Mouse (Mus musculus) neural tube, embryonic 15.5 days (tissue): Measurements from ENCODE around the gene 2610507B11Rik. TPM values are rescaled to one million over a fixed set of nuclear protein-coding genes. Genes with fewer than 3 reads are reported as not detected.
A peak's percentile ranks its signal among the peaks of the same experiment; 100 is the strongest.

ENCODE experiments used
- ATAC-seq: fragments of 200-750 bp; cut with Nextera tagmentation; 2 replicates; pipeline ENCODE4 v1.8.0; 2017; ENCODE audit warnings: mild to moderate bottlenecking, moderate TSS enrichment, moderate library complexity; ENCODE audit not compliant: low FRiP score
- H3K27ac ChIP-seq: fragments of 300-500 bp; sonication (generic); replicated peaks from 2 replicates; pipeline ENCODE4 v1.5.1; 2015; ENCODE audit warnings: mild to moderate bottlenecking, inconsistent platforms
- H3K27me3 ChIP-seq: fragments of 300-500 bp; sonication (generic); replicated peaks from 2 replicates; pipeline ENCODE4 v1.6.1; 2015; ENCODE audit warnings: inconsistent platforms
- H3K36me3 ChIP-seq: fragments of 300-500 bp; sonication (generic); 2 replicates; pipeline ENCODE4 v1.6.1; 2015; ENCODE audit warnings: inconsistent platforms
- H3K4me1 ChIP-seq: fragments of 300-500 bp; sonication (generic); 2 replicates; pipeline ENCODE4 v1.6.1; 2015; ENCODE audit warnings: inconsistent platforms
- H3K4me2 ChIP-seq: fragments of 300-500 bp; sonication (generic); 2 replicates; pipeline ENCODE4 v1.6.1; 2015; ENCODE audit warnings: inconsistent platforms, mild to moderate bottlenecking, moderate library complexity
- H3K4me3 ChIP-seq: fragments of 300-500 bp; sonication (generic); replicated peaks from 2 replicates; pipeline ENCODE4 v1.5.1; 2015; ENCODE audit warnings: mild to moderate bottlenecking, inconsistent platforms
- H3K9ac ChIP-seq: fragments of 300-500 bp; sonication (generic); replicated peaks from 2 replicates; pipeline ENCODE4 v1.6.1; 2015; ENCODE audit warnings: mild to moderate bottlenecking, inconsistent platforms
- H3K9me3 ChIP-seq: fragments of 300-500 bp; sonication (generic); replicated peaks from 2 replicates; pipeline ENCODE4 v1.6.1; 2016; ENCODE audit warnings: inconsistent platforms
- WGBS: fragments of 180-500 bp; shearing (Covaris S2); methylation state at CpG from one replicate; pipeline ENCODE4 v1.1.7; 2015; ENCODE audit warnings: mixed read lengths; 5-methylcytosine and 5-hydroxymethylcytosine counted together
- polyA plus RNA-seq: library from polyadenylated mRNA; unstranded; fragments of >200 nt; fragmentation: Nextera tagmentation; extraction: Ambion mirVana; gene quantifications from 2 replicates; pipeline ENCODE4 v1.2.1, GENCODE M21; 2015

The 2610507B11Rik gene
- 56.5 and 65.2 TPM in 2 replicates for polyA plus RNA-seq

- peak within 1 kb of the TSS; percentile 83 for H3K9ac ChIP-seq
- WGBS: under 1% methylated on average over 89 of the region's 115 CpGs
These were observed at the start of gene 2610507B11Rik for GRCm38 (mm10) chr11:78261380-78262352. Gene 2610507B11Rik, plus strand, starts transcription at chr11:78261752.

DNA sequence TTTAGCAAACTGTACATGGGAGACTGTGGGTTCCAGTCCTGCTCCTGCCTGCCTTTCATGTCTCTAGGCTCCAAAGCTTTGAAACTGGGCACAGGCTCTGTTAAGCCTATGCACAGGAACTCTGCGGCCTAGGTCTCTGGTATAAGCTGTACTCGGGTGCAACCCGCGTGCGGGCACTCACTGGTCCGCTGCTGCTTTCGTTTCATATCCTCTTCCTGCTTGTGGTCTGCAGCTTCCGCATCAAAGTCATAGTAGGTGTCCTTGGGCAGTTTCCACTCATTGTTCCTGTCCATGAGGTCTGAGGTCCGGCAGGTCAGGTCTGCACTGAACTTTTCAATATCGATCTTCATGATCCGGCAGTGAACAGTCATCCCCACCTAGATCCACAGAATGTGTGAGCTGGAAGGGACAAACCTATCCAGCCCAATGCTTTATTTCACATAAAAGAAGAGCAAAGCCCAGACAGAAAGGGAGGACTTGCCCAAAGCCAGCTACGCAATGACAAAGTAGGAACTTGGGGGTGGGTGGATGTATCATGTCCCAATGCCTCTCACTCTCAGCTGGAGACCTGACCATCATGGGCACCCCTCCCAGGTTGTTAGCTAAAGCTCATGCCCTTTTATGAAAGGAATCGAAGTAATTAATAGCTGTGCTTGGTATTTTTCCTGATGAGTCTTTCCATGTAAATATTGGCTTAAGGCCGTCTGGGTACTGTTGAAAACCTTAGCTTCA is 48.3 kb upstream of the 2610507B11Rik start:
- no peaks in the 10 kb centered on the region for H3K9me3 ChIP-seq
- H3K9ac ChIP-seq: no peak overlapping the region
- no peak overlapping the region for H3K4me3 ChIP-seq
- H3K27me3 ChIP-seq: no peaks in the 10 kb centered on the region
- ATAC-seq: no peak
- peaks cover 96% of the 10 kb centered on the region for H3K36me3 ChIP-seq
- no peak overlapping the region for H3K4me2 ChIP-seq
- H3K27ac ChIP-seq: no peak overlapping the region
- H3K4me1 ChIP-seq: no peaks in the 10 kb centered on the region
- WGBS: 95% methylated on average over 14 of the region's 14 CpGs

More at GRCm38 (mm10) chr11:78261380-78262352, at the start of gene 2610507B11Rik:
- peak within 1 kb of the TSS; percentile 72 for H3K4me2 ChIP-seq
- H3K4me3 ChIP-seq: peak within 1 kb of the TSS; percentile 93
- peaks cover 28% of the 10 kb centered on the region for H3K36me3 ChIP-seq
- peak within 1 kb of the TSS; percentile 90 for H3K27ac ChIP-seq
- ATAC-seq: peak; percentile 98
- peaks cover 7% of the 10 kb centered on the region; the same call in 1 of the 2 replicates for H3K27me3 ChIP-seq
- H3K4me1 ChIP-seq: peaks cover 17% of the 10 kb centered on the region
- H3K9me3 ChIP-seq: no peaks in the 10 kb centered on the region

- H3K9ac ChIP-seq: no peak overlapping the region
These were observed 45.7 kb upstream of the 2610507B11Rik start for GRCm38 (mm10) chr11:78215709-78216317.

GRCm38 (mm10) chr11:78223586-78223985 is 38.0 kb upstream of the 2610507B11Rik start:
- WGBS: 87% methylated on average over 4 of the region's 4 CpGs
- no peaks in the 10 kb centered on the region for H3K4me1 ChIP-seq

More at GRCm38 (mm10) chr11:78215709-78216317, 45.7 kb upstream of the 2610507B11Rik start:
- H3K4me1 ChIP-seq: no peaks in the 10 kb centered on the region
- ATAC-seq: peak; percentile 85
- H3K36me3 ChIP-seq: peaks cover 95% of the 10 kb centered on the region
- WGBS: 69% methylated on average over 11 of the region's 11 CpGs
- peak overlapping the region; percentile 66 for H3K27ac ChIP-seq
- H3K4me3 ChIP-seq: no peak overlapping the region
- no peaks in the 10 kb centered on the region for H3K9me3 ChIP-seq
- H3K27me3 ChIP-seq: no peaks in the 10 kb centered on the region
- H3K4me2 ChIP-seq: no peak overlapping the region

GRCm38 (mm10) chr11:78231518-78231917 is 30.0 kb upstream of the 2610507B11Rik start:
- H3K9ac ChIP-seq: no peak overlapping the region
- no peak overlapping the region for H3K4me3 ChIP-seq
- no peaks in the 10 kb centered on the region for H3K9me3 ChIP-seq
- H3K36me3 ChIP-seq: peaks cover 78% of the 10 kb centered on the region
- no peak overlapping the region for H3K27ac ChIP-seq
- H3K4me2 ChIP-seq: no peak overlapping the region
- WGBS: 95% methylated on average over 6 of the region's 6 CpGs
- no peaks in the 10 kb centered on the region for H3K4me1 ChIP-seq
- no peaks in the 10 kb centered on the region for H3K27me3 ChIP-seq
- ATAC-seq: no peak

More at GRCm38 (mm10) chr11:78223586-78223985, 38.0 kb upstream of the 2610507B11Rik start:
- ATAC-seq: no peak
- Histone ChIP-seq H3K36me3 (peaks cover 96% of the 10 kb centered on the region), H3K27me3 (no peaks in the 10 kb centered on the region), H3K9me3 (no peaks in the 10 kb centered on the region), H3K4me3 (no peak overlapping the region), H3K27ac (no peak overlapping the region), H3K9ac (no peak overlapping the region), H3K4me2 (no peak overlapping the region)

DNA sequence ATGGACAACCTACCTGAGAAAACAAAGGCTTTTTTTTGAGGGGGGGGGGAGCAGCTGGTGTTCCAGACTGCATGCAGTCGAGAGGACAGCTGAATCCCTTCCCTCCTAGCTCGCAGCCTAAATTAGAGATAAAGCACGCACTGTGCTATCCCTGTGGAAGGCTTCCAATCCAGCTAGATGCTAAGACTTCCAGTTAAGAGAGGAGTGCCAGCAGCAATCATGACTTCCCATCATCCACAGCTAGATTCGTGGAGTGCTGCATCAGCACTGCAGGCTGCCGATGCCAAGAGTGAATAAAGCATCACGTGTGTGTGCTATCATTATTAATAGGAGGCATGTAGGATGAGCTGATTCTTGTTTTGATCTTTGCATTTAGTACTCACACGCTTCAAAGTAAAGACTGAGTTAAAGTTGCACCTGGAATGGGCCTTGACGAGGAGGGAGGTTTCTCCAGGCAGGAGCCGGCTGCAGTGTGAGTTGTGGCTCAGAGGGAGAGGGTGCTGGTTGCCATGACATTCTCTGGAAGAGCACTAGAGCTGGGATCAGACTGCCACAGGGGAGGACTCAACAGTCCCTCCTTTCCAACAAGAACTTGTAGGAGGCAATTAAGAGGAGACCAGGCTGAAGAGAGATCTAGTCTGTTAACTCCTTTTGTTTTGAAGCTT is 21.2 kb upstream of the 2610507B11Rik start:
- H3K4me3 ChIP-seq: no peak overlapping the region
- peaks cover 7% of the 10 kb centered on the region for H3K36me3 ChIP-seq
- WGBS: 73% methylated on average over 9 of the region's 9 CpGs
- H3K27ac ChIP-seq: no peak overlapping the region
- H3K9ac ChIP-seq: no peak overlapping the region
- H3K9me3 ChIP-seq: no peaks in the 10 kb centered on the region
- ATAC-seq: peak; percentile 41; the same call in 1 of the 2 replicates
- H3K27me3 ChIP-seq: no peaks in the 10 kb centered on the region
- no peak overlapping the region for H3K4me2 ChIP-seq
- H3K4me1 ChIP-seq: peaks cover 33% of the 10 kb centered on the region

- ATAC-seq: peak; percentile 30; the same call in 1 of the 2 replicates
These were observed 16.3 kb upstream of the 2610507B11Rik start for GRCm38 (mm10) chr11:78245261-78245626.

DNA sequence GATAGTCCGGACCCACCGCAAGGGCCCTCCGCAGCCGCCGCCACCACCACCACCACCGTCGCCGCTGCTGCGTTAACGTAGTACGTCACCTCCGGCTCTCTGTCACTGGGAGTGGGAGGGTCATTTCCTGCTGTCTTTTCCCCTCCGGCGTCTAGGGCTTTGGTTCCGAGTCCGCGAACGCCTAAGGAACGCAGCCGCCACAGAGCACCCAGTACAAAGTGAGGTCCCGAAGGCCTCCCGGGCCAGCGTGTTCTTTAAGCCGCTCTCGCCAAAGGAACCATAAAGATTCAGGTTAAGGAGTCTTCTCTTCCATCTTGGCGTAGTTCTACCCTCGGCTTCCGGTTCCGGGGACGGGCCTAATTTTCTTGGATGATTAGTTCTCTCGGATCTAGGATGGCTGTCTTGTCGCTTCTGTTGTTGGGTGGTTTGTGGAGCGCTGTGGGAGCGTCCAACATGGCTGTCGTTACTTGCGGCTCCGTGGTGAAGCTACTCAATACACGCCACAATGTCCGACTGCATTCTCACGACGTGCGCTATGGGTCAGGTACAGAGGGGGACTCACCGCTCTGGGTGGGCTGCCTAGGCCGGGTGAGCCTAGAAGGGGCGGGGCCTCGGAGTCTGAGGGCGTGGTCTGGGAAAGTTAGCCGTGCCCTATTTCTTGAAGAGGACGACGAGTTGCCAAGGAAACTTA is 15.8 kb upstream of the 2610507B11Rik start, which contains the start of the genes Sdf2 and Supt6:
TSS of gene Sdf2 (plus strand) at position 120 of the 691 bp plus-strand sequence.
TSS of gene Supt6 (minus strand) at position 361 of the 691 bp plus-strand sequence.
- WGBS: under 1% methylated on average over 50 of the region's 50 CpGs
- peak; percentile 96 for ATAC-seq
- peak within 1 kb of the TSS; percentile 92 for H3K4me3 ChIP-seq
- H3K9me3 ChIP-seq: no peaks in the 10 kb centered on the region
- no peaks in the 10 kb centered on the region for H3K27me3 ChIP-seq
- peaks cover 58% of the 10 kb centered on the region for H3K4me1 ChIP-seq
- peaks cover under 1% of the 10 kb centered on the region; the same call in 1 of the 2 replicates for H3K36me3 ChIP-seq
- H3K9ac ChIP-seq: peak within 1 kb of the TSS; percentile 94
- H3K27ac ChIP-seq: peak within 1 kb of the TSS; percentile 99
- H3K4me2 ChIP-seq: peak within 1 kb of the TSS; percentile 75

More at GRCm38 (mm10) chr11:78245261-78245626, 16.3 kb upstream of the 2610507B11Rik start:
- peak overlapping the region; percentile 92 for H3K4me3 ChIP-seq
- WGBS: 0% methylated on average over 19 of the region's 19 CpGs
- no peaks in the 10 kb centered on the region for H3K27me3 ChIP-seq
- H3K4me2 ChIP-seq: peak overlapping the region; percentile 75
- peaks cover 63% of the 10 kb centered on the region for H3K4me1 ChIP-seq
- 0 out of 2 replicates have a peak, but pooled peaks cover 2% of the 10 kb centered on the region for H3K36me3 ChIP-seq
- peak overlapping the region; percentile 94 for H3K9ac ChIP-seq
- H3K9me3 ChIP-seq: no peaks in the 10 kb centered on the region
- H3K27ac ChIP-seq: peak overlapping the region; percentile 99

- no peak for ATAC-seq
- Histone ChIP-seq H3K9me3 (no peaks in the 10 kb centered on the region), H3K4me3 (peak overlapping the region; percentile 92), H3K27ac (peak overlapping the region; percentile 99), H3K4me2 (peak overlapping the region; percentile 75), H3K27me3 (no peaks in the 10 kb centered on the region), H3K36me3 (peaks cover 7% of the 10 kb centered on the region), H3K9ac (peak overlapping the region; percentile 94), H3K4me1 (peaks cover 58% of the 10 kb centered on the region)
- WGBS: 54% methylated on average over 7 of the region's 7 CpGs
These were observed 15.1 kb upstream of the 2610507B11Rik start for GRCm38 (mm10) chr11:78246318-78247011.

GRCm38 (mm10) chr11:78247012-78247348 is 14.6 kb upstream of the 2610507B11Rik start:
- Histone ChIP-seq H3K9me3 (no peaks in the 10 kb centered on the region), H3K27me3 (no peaks in the 10 kb centered on the region), H3K9ac (no peak overlapping the region), H3K4me3 (peak overlapping the region; percentile 92; the same call in 1 of the 2 replicates), H3K36me3 (peaks cover 12% of the 10 kb centered on the region), H3K4me1 (peaks cover 58% of the 10 kb centered on the region), H3K4me2 (peak overlapping the region; percentile 75), H3K27ac (no peak overlapping the region)
- ATAC-seq: no peak
- 74% methylated on average over 3 of the region's 3 CpGs for WGBS
